Mouse (Mus musculus) spleen, postnatal 14 days (tissue): ENCODE data around the gene Tcl1b5.
"Not testable (repeated sequence)": the region's sequence is repeated elsewhere in the genome, so short reads cannot be mapped to it uniquely, and the experiment has no call there.

ENCODE experiments used
- DNase-seq, 2 experiments: peaks; one replicate each; pipeline ENCODE4 v3.0.0; 2021 to 2022; ENCODE audit warnings: low spot score in 2 of 2

Gene Tcl1b5

DNA sequence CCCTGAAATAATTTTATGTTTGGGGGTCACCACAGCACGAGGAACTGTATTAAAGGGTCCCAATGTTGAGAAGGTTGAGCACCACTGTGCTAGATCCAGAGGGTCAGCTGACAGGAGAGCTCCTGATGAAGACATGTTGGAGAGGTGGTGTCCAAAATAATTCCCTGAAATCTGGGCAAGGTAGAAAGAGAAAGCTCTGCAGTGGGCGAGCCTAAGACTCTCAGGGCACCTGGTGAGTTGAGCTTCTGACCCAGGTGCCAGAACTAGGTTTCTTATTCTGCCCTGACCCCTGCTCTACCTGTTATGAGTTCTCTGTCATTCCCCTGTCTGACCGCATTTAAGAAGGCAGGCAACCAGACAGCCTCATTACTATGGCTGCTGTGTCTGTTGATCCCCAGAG is at the start of gene Tcl1b5:
Tcl1b5 (plus strand) TSS at position 301 of the 400 bp plus-strand sequence.
- not testable (repeated sequence) for DNase-seq

DNA sequence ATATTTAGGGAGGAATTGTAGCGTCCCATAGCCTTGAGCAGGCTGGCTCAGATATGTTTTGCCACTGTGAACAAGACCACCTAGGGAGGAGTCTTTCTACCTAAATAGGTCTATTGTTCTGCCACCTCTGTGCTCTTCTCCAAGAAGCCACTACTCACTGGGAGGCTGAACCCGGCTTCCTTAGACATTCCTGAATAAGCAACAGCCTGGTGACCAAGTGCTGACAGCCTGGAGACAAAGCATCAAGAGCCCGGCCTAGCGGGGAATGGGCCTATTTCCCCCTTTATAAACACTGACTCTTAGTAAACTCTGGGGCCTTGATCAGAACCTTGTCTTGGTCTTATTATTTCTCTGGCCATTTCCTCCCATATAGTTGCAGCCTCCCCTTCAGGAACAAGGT is 49.6 kb upstream of the Tcl1b5 start:
- no peak for DNase-seq

DNA sequence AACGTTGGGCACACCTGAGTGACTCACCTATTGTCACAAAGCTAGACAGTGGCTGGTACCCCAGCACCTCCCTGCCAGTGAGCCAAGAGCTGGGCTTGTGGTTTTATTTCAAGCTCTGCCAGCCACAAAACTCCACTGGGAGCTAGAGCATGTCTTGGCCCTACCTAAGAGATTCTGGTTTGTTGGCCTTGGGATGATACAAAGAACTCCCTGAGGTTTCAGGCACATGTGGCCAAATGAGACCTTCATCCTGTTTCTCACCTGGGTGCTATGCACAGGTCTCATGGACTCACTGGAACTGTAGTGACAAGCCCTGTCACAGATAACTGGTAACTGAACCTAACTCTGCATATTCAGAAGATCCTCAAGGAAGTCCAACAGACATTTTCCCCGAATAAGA is 48.5 kb upstream of the Tcl1b5 start:
- DNase-seq = no peak

DNA sequence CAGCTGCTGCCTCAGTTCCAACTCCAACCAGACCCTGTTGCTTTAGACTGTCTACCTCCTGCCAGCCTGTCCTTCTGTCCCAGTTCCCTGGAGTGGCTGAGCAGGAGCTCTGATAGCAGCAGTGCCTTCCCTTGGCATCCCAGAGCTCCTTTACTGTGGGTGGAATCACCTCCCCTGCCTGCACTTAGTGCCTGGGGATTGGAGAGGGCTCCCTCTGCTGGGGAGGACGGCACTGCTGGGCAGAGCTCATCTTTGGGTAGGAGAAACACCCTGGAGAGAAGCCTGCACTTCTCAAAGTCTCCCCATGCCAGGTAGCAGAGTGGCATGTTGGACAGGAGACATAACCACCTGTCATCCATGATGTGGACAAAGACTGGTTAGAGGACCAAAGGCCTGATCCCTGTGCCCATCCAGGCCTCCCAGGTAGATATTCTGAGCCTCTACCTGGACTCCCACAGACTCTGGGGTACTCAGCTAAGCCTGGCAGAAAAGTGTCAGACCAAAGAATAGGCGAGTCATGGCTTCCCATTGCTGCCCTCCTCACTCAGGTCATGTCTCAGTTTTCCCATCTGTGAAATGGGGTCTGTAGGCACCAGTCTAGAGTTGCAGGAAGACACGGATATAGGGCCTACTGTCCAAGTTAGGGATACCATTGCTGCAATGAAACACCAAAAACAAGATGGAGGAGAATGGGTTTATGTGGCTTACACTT is 46.5 kb upstream of the Tcl1b5 start:
- not testable (repeated sequence) for DNase-seq

DNA sequence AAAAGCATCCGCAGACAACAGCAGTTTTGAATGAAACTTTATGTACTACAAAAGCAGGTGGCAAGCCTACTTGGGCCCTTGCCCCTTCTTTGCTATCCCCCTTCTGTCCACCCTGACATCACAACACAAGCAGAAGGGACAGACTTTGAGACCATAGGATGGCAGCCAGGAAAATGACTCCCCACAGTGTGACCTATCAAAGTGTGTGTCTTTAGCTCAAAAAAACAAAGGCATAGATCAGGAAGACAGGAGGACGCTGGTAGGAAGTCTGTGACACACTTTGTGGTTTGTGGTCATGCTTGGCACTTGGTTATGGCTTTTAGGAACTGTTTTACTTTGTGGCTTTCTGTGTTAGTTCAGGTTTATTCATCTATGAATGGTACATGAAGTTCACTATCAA is 42.0 kb upstream of the Tcl1b5 start:
- DNase-seq = not testable (repeated sequence)

DNA sequence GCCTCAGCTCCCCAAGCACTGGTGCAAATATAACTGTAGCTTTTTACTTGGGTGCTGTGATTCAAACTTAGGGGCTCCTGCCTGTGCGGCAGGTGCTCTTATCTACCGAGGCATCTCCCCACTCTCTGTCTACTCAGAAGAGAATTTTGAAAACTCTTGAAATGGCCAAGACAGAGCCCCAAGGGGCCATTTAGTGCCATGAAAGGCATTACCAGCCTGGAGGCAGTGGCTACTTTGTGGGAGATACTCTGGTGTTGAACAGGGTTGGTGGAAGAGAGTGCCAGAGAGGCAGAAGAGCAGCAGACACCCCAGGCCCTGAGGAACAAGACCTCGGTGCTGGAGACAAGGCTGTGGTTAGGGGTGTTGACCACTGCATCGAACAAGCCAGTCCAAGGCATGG is 41.3 kb upstream of the Tcl1b5 start:
- DNase-seq = not testable (repeated sequence)

DNA sequence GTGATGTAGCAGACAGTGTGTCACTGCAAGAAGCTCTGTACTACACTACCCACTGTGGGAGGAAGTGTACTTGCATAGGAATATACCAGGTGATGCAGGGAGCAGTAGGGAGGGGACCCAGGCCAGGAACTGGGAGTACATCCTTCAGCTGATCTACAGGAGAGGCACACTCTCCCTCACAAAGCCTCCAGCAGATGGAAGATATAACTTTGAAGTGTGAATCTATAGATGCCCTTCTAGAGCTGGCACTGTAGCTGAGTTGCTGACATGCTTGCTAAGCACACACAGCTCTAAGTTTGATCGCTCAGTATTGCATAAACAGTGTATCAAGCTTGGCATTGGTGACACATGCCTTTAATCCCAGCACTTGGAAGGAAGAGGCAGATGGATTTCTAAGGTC is 38.4 kb upstream of the Tcl1b5 start:
- not testable (repeated sequence) for DNase-seq

DNA sequence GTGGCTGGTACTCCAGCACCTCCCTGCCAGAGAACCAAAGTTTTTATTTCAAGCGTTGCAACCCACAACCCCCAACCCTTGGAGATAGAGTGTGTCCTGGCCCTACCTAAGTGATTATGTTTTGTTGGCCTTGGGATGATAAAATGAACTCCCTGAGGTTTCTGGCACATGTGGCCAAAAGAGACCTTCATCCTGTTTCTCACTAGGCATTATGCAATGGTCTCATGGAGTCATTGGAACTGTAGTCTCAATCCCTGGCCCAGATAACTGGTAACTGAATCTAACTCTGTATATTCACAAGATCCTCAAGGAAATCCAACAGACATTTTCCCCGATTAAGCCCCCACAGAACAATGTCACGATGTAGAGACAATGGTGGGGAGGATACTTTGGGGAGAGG is 33.0 kb upstream of the Tcl1b5 start:
- DNase-seq = no peak

DNA sequence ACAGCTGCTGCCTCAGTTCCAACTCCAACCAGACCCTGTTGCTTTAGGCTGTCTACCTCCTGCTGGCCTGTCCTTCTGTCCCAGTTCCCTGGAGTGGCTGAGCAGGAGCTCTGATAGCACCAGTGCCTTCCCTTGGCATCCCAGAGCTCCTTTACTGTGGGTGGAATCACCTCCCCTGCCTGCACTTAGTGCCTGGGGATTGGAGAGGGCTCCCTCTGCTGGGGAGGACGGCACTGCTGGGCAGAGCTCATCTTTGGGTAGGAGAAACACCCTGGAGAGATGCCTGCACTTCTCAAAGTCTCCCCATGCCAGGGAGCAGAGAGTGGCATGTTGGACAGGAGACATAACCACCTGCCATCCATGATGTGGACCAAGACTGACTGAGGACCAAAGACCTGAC is 31.2 kb upstream of the Tcl1b5 start:
- DNase-seq = not testable (repeated sequence)

DNA sequence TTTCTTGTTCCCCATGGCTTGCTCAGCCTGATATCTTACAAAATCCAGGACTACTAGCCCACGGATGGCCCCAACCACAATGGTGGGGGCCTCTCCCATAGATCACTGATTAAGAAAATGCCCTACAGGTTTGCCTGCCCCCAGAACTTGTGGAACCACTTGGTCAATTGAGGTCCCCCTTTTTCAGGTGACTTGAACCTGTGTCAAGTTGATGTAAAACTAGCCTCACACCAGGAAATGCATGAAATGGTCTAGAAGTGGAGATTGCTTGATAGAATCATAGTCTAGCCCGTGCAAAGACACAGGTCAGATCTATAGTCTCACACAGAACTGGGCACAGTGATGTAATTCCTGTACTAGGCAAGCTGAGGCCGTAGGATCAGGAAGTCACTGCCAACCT is 30.4 kb upstream of the Tcl1b5 start, which contains the start of gene Tcl1b2:
Tcl1b2 (plus strand) TSS at position 301 of the 400 bp plus-strand sequence.
- no peak for DNase-seq

DNA sequence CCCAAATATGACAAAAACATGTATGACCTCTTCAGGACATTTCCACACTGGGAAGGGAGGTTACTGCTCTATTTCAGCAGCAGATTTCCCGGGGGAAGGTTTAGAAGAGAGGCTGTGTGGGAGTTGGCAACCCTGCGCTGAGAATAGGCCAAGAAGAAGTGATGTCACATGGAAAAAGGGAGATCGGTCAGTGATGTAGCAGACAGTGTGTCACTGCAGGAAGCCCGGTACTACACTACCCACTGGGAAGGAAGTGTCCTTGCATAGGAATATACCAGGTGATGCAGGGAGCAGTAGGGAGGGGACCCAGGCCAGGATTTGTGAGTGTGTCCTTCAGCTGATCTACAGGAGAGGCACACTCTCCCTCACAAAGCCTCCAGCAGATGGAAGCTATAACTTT is 20.9 kb upstream of the Tcl1b5 start:
- DNase-seq = not testable (repeated sequence)

DNA sequence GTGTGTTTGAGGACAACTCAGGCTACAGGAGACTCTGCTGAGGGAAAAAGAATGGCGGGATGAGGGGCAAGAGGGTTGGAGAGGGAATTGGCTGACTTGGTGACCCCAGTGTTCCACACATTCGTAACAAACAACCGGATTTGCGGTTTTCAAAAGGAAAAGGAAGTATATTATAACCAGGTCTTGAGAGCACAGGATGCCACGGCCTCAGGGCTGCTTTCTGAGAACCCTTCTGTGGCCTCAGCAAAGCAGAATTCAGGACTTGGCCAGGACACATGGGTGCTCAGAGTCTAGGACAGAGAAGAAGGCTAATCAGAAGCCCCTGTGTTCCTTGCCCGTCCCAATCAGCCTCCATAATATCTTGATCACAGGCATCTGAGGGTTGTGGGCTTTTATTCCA is 17.3 kb upstream of the Tcl1b5 start:
- DNase-seq = no peak

DNA sequence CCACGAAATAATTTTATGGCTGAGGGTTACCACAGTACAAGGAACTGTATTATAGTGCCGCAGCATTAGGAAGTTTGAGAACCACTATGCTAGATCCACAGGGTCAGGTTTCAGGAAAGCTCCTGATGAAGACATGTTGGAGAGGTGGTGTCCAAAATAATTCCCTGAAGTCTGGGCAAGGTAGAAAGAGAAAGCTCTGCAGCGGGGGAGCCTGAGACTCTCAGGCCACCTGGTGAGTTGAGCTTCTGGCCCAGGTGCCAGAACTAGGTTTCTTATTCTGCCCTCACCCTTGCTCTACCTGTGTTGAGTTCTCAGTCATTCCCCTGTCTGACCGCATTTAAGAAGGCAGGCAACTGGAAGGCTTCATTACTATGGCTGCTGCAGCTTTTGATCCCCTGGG is 16.8 kb upstream of the Tcl1b5 start, which contains the start of gene Tcl1b1:
Tcl1b1 (plus strand) TSS at position 301 of the 400 bp plus-strand sequence.
- no peak for DNase-seq

DNA sequence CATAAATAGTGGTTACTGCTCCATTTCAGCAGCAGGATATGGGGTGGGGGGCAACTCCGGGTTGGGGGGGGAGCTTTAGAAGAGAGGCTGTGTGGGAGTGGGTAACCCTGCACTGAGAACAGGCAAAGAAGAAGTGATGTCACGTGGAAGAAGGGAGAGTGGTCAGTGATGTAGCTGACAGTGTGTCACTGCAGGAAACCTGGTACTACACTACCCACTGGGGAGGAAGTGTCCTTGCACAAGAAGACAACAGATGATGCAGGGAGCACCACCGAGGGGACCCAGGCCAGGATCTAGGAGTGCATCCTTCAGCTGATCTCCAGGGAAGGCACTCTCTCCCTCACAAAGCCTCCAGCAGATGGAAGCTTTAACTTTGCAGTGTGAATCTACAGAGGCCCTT is 9.4 kb upstream of the Tcl1b5 start:
- no peak for DNase-seq

DNA sequence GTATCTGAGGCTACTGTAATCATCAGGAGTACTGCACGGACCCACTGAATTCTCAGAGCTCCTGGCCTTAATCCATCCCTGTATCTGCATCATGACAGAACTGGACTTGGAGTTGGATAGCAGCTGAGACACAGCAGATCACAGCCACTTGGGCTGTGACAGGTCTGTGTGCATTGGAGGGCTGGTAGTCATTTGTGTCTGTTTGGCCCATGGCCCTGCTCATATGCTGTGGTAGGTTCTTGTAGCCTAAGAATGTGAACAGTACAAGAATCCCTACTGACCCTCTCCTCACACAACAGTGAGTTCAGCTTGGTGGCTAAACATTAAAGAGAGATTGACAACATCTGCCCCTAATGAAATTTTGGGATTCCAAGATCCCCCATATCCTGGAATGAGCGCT is 2.8 kb upstream of the Tcl1b5 start:
- DNase-seq = no peak

DNA sequence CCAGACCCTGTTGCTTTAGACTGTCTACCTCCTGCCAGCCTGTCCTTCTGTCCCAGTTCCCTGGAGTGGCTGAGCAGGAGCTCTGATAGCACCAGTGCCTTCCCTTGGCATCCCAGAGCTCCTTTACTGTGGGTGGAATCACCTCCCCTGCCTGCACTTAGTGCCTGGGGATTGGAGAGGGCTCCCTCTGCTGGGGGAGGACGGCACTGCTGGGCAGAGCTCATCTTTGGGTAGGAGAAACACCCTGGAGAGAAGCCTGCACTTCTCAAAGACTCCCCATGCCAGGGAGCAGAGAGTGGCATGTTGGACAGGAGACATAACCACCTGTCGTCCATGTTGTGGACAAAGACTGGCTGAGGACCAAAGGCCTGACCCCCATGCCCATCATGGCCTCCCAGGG is 1.8 kb upstream of the Tcl1b5 start:
- peak; percentile 24 to 55 for DNase-seq

DNA sequence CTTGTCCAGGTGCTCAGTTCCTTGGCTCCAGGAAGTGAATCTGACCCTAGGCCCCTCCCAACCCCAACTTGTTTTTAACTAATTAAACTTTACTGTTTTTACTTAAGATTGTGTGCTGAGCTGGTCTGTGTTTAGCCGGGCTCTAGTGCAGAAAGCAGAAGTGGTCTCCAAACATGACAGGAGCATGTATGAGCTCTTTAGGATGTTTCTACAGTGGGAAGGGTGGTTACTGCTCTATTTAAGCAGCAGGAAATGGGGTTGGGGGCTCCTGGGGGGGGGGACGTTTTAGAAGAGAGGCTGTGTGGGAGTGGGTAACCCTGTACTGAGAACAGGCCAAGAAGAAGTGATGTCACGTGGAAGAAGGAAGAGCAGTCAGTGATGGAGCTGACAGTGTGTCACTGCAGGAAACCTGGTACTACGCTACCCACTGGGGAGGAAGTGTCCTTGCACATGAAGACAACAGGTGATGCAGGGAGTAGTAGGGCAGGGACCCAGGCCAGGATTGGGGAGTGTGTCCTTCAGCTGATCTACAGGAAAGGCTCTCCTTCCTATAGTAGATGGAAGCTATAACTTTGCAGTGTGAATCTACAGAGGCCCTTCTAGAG is 5.0 kb downstream of the Tcl1b5 start:
- DNase-seq = not testable (repeated sequence)

DNA sequence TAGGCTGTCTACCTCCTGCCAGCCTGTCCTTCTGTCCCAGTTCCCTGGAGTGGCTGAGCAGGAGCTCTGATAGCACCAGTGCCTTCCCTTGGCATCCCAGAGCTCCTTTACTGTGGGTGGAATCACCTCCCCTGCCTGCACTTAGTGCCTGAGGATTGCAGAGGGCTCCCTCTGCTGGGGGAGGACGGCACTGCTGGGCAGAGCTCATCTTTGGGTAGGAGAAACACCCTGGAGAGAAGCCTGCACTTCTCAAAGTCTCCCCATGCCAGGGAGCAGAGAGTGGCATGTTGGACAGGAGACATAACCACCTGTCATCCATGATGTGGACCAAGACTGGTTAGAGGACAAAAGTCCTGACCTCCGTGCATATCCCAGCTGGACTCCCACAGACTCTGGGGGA is 12.8 kb downstream of the Tcl1b5 start:
- DNase-seq = not testable (repeated sequence)

DNA sequence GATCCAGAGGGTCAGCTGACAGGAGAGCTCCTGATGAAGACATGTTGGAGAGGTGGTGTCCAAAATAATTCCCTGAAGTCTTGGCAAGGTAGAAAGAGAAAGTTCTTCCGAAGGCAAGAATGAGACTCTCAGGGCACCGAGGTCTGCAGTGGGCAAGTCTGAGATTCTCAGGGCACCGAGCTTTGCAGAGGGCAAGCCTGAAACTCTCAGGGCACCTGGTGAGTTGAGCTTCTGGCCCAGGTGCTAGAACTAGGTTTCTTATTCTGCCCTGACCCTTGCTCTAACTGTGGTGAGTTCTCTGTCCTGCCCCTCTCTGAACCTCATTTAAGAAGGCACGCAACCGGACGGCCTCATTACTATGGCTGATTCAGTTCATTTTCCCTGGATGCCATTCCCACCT is 14.6 kb downstream of the Tcl1b5 start, which contains the start of gene Tcl1b3:
Tcl1b3 (plus strand) TSS at position 301 of the 400 bp plus-strand sequence.
- not testable (repeated sequence) for DNase-seq

DNA sequence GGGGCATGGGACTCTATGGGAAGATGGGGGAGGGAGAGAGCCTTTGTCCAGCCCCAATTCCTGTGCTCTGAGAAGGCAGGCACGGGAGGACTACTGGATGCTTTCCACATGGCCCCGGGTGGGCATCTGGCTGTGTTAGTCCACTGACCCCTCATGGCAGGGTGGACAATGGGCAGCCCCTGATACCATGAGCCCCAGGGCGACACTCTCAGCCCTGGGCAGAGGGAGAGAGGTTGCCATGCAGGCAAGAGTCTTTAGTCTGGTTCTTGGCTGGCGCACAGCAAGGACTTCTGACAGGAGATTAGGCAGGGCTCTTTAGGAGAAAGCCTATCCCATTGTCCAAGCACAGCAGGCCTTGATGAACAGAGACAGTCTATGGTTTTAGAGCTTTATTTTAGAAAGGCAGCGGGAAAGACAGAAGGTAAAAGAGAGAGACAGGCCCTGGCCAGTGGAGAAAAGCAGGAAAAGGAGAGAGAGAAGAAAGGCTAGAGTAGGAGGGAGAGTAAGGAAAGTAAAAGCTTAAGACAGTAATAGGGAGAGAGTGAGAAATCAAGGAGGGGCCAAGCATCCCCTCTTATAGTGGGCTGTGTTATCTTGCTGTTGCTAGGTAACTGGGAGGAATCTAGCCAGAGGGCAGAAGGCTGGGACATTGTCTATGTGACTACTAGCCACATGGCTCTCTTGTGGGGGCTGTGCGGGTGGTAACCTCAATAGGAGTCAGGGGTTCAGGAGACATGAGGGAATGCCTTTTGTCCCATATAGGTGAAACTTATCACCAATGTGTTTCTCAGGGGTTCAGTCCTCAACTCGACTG is 23.7 kb downstream of the Tcl1b5 start:
- DNase-seq = not testable (repeated sequence)

DNA sequence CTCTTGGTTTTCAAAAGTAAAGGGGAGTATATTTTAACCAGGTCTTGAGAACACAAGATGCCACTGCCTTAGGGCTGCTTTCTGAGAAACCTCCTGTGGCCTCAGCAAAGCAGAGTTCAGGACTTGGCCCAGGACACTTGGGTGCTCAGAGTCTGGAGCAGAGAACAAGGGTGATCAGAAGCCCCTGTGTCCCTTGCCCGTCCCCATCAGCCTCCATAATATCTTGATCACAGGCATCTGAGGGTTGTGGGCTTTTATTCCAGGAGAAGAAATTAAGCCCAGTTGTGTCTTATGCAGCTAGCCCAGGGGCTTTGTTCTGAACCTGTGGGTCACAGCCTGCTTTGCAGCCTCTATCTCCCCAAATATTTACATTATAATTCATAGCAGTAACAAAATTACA is 25.5 kb downstream of the Tcl1b5 start, which contains the start of gene Tcl1b4:
Tcl1b4 (plus strand) TSS at position 301 of the 400 bp plus-strand sequence.
- not testable (repeated sequence) for DNase-seq

DNA sequence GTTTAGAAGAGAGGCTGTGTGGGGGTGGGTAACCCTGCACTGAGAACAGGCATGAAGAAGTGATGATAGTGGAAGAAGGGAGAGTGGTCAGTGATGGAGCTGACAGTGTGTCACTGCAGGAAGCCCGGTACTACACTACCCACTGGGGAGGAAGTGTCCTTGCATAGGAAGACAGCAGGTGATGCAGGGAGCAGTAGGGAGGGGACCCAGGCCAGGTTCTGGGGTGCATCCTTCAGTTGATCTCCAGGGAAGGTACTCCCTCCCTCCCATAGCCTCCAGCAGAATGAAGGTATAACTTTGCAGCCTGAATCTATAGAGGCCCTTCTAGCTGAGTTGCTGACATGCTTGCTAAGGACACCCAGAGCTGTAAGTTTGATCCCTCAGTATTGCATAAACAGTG is 30.9 kb downstream of the Tcl1b5 start:
- no peak for DNase-seq
